Mouse (Mus musculus) urinary bladder, postnatal 25 days (tissue): ENCODE measurements at regions not wholly inside any gene's neighbourhood (a gene's known extent, or its start where the extent isn't known, plus 50 kb on each side); places are given as distances from the start of the nearest gene placed in this dataset.

Experiments used
- DNase-seq: peaks from one replicate; pipeline ENCODE4 v3.0.0; 2022; ENCODE audit warnings: low spot score

DNA sequence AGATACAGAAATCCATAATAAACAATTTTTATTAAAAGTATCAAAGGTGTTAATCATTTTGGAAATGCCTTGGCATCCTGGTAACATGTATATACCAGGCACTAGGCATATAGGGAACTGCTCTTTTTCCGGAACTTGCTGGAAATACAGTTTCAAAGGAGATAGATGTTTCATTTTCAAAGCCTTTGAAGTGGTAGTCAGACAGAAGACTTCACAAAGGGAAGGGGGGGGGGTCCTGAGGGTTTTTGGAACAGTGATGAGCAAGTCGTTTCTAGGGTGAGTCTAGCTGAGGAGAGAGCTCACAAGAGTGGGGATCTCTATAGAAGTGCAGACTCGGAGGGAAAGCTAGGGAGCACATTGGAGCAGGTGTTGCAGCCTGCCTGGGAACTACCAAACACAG lies 73.4 kb upstream of the Nrip1 start:
- DNase-seq: no peak

DNA sequence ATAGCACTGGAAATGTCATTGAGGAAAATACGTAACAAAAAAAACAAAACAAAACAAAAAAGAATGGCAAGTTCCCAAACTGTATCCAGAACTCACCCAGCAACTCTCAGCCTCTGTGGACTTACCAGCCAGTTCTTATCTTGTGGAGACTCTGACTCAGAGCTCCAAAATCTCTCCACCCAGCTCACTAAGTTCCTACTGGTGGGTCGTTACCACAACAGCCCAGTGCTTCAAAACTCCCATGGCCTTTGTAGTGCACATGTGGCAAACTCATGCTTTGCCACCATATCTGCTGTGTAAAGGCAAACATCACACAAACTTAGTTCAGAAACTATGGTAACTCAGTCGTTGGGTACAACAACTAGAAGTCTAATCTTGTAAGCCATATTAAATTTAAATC lies 71.0 kb upstream of the Nrip1 start:
- DNase-seq: no peak

- no peak for DNase-seq
Measured at GRCm38 (mm10) chr16:76442635-76443034, 69.0 kb upstream of the Nrip1 start.

DNA sequence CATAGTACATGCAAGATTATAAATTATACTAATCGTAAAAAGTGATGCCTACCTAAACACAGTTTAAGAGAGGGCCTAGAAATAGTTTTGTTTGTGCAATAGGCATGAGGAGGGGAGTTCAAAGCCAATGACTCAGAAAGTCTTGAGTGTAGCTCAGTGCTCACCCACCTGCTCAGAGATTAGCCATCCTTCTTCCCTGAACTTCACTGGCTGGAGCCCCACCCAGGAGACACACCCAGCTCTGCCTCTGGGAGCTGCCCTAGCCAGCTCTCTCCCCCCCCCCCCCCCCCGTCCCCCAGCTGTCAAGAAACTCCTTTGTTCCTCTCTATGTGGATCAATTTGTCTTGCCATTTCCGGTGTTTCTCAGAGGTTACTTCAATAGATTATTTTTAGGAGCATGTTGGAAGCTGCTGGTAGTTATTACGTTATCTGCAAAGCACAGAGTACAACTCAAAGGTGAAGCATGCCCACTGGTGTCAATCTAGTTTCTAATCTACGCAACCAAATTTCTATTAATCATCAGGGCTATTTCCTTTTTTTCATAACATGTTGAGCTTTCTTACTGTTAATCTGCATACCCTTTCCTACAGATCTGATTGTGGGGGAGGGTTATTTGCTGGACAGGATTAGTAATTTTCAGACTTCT lies 68.3 kb upstream of the Nrip1 start:
- no peak for DNase-seq

DNA sequence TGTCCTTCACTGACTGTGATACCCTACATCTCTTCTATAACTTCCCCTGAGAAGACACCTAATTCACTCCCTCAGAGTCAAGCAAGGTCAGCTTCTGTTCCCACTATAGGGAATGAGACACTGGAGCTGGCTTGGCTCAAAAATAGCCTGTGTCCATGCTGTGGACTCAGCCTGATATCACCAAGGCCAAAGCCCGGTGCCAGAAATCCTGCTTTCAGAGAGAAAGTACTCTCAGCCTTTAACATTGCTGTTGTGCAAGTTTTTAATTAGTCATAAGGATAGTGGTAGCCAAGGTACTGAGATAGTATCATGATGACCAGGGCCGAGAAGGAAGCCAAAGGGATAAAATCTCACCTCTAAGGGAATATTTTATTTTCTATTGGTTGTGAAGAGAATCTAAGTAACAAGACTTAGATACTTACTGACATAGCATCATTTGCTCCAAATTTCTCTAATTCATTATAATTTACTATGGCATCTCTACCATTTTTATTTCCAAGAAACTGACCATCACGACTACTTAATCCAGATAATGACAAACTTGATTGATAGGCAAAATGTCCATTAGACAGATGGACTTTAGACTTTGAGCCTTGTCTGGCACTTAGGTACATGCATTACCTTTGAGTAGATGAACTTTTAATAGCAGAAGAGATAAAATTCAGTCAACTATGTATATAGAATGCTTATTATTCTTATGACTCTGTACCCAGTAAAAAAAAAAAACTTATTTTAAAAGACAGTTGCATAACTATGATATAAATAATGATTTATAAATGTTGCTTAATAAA lies 64.7 kb upstream of the Nrip1 start:
- no peak for DNase-seq

GRCm38 (mm10) chr16:76436290-76436689 lies 62.7 kb upstream of the Nrip1 start:
- DNase-seq: no peak

DNA sequence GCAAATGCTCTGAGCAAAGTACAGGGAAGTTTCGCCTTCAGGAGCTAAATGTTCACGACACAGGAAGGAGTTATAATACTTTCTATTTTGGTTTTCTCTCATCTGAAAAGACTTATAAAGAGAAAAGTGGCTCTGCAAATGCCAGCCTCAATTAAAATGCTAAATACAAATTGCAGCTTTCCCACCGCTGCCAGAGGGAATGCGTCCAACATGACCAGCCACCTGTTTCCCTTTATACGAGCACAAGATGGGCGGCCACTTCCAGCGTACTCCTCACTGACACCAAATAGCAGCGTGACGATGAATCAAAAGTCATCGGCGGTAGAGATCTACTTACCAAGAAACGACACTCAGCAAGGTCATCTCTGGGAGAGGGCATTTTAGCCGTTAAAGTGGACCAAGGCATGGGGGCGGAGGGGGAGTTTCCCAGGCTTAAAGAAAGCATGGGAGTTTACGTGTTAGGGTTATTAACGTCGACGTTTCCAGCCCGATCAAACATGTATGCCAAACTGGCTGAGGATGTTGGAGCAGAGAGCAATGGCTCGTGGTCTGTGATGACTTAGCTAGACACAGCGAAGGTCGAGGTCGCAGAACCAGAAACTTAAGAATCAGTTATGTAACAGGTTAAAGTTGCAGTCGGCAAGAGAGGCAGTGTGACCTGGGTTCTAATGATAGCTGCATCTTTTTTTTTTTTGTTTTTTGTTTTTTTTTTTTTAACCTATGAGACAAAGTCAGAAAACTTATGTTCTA lies 59.6 kb upstream of the Nrip1 start:
- no peak for DNase-seq

DNA sequence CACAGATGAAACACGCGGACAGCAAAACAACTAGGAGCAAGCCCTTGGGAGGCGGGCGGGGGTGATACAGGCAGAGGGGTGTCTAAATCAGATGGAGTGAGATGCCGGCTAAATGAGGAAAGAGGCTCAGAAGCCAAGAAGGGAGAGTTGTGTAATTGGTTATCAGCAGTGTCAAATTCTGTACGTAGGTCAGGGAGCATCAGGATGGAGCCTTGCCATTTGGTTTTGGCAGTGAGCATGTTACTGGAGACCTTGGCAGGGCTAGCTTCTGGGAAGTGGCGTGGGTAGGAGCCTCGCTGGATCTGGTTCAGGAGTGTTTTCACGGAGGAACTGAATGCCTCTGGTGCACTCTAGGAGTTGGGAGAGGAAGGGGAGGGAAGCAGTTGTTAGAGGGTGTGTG lies 58.7 kb upstream of the Nrip1 start:
- peak; percentile 35 for DNase-seq

GRCm38 (mm10) chr16:76429156-76429555 lies 55.5 kb upstream of the Nrip1 start:
- DNase-seq: no peak

DNA sequence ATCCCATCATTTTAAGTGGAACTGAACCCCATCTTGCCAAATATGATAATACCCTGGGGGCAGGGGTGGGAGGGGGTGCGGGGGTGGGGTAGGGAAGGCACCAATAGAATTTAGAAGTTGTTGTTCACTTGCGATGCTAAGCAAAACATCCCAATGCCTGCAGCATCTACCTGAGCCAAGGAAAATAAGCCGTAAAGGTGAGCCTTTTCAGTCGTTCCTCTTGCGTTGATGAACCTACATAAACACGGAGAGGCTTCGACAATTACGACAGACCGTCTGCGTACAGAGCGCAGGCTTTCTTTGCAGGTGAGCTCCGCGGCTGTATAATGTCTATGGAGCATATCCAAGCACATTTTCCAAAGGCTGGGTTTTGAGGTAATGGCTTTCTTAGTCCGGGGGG lies 50.3 kb upstream of the Nrip1 start:
- DNase-seq: no peak
